Mouse (Mus musculus) myocyte (in vitro differentiated cells): ENCODE data around the gene Flad1.

ENCODE experiments used
- CEBPB ChIP-seq: IDR thresholded peaks from 2 replicates; pipeline ENCODE4 v1.6.1; 2011; ENCODE audit warnings: mild to moderate bottlenecking, moderate library complexity; ENCODE audit not compliant: poor library complexity, insufficient read depth, severe bottlenecking
- E2F4 ChIP-seq: IDR thresholded peaks from one replicate; pipeline ENCODE4 v1.6.1; 2011; ENCODE audit warnings: mild to moderate bottlenecking, control low read depth, moderate library complexity; ENCODE audit not compliant: insufficient read depth
- MAX ChIP-seq: IDR thresholded peaks from one replicate; pipeline ENCODE4 v1.6.1; 2011; ENCODE audit warnings: low read depth, mild to moderate bottlenecking, control low read depth
- MYOD1 ChIP-seq, 3 experiments: IDR thresholded peaks; one replicate each; pipeline ENCODE4 v1.6.1; 2011; ENCODE audit warnings: control low read depth in 2 of 3, low read depth in 2 of 3, mild to moderate bottlenecking in 2 of 3, moderate library complexity in 1 of 3; ENCODE audit not compliant: insufficient read length in 2 of 3, control insufficient read depth in 1 of 3
- MYOG ChIP-seq, 3 experiments: IDR thresholded peaks; one replicate each; pipeline ENCODE4 v1.6.1; 2011; ENCODE audit warnings: control low read depth in 2 of 3, low read depth in 2 of 3, mild to moderate bottlenecking in 2 of 3; ENCODE audit not compliant: insufficient read length in 2 of 3, control insufficient read depth in 1 of 3, insufficient read depth in 1 of 3
- POLR2A ChIP-seq: IDR thresholded peaks from one replicate; pipeline ENCODE4 v1.6.1; 2011; ENCODE audit warnings: low read depth, mild to moderate bottlenecking, control low read depth, moderate library complexity; ENCODE audit not compliant: insufficient read length
- POLR2AphosphoS2 ChIP-seq: IDR thresholded peaks from one replicate; pipeline ENCODE4 v1.6.1; 2011; ENCODE audit warnings: low read depth, control low read depth; ENCODE audit not compliant: insufficient read length
- SRF ChIP-seq: IDR thresholded peaks from one replicate; pipeline ENCODE4 v1.6.1; 2011; ENCODE audit warnings: low read depth; ENCODE audit not compliant: control insufficient read depth, insufficient read length
- TCF12 ChIP-seq: IDR thresholded peaks from one replicate; pipeline ENCODE4 v1.6.1; 2011; ENCODE audit warnings: mild to moderate bottlenecking, control low read depth; ENCODE audit not compliant: poor library complexity, insufficient read depth, severe bottlenecking
- USF1 ChIP-seq: IDR thresholded peaks from one replicate; pipeline ENCODE4 v1.6.1; 2011; ENCODE audit warnings: low read depth, mild to moderate bottlenecking, control low read depth, moderate library complexity

DNA sequence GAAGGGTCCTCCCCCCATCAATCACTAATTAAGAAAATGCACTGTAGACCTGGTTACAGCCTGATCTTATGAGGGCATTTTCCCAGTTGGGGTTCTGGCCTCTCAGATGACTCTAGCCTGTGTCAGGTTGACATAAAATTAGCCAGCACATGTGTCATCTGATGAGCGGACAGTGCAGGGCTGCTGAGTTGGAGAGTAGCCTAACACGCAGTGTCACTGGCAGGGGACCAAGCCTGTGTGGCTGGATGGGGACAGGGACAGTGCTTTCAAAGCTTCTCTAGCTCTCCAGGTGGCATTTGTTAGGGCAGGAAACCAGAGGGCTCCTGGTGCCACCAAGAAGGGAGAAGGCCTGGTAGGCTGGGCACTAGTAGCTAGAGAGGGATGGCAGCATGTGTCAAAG, 29.0 kb upstream of the Flad1 start:
- no peak for TF ChIP-seq USF1
- no peak for TF ChIP-seq POLR2A
- no peak for TF ChIP-seq E2F4
- TF ChIP-seq CEBPB = no peak
- TF ChIP-seq MYOD1 (IDR thresholded peaks at IDR 0.05; ENCODE audit: control insufficient read depth in 1 of 3, insufficient read length in 2 of 3, low read depth in 2 of 3) = peak in 1 of 3 experiments; percentile 29
- TF ChIP-seq TCF12 = no peak
- TF ChIP-seq MYOG (IDR thresholded peaks at IDR 0.05; ENCODE audit: control insufficient read depth in 1 of 3, insufficient read depth in 1 of 3, insufficient read length in 2 of 3, low read depth in 2 of 3) = no peak
- no peak for TF ChIP-seq MAX
- TF ChIP-seq POLR2AphosphoS2 = peak; percentile 48
- TF ChIP-seq SRF = no peak
